Mouse (Mus musculus) intestine, postnatal 0 days (tissue): Measurements from ENCODE around the gene Ccdc160. TPM values are rescaled to one million over a fixed set of nuclear protein-coding genes. Genes with fewer than 3 reads are reported as not detected.
A peak's percentile ranks its signal among the peaks of the same experiment; 100 is the strongest.

Source experiments
- ATAC-seq: fragments of 200-750 bp; cut with Nextera tagmentation; 2 replicates; pipeline ENCODE4 v1.8.0; 2017; ENCODE audit warnings: mild to moderate bottlenecking, moderate TSS enrichment, moderate library complexity
- H3K27ac ChIP-seq: fragments of 300-500 bp; sonication (generic); 2 replicates; pipeline ENCODE4 v1.5.1; 2014; ENCODE audit warnings: mild to moderate bottlenecking, low read depth, low read length, moderate library complexity
- H3K27me3 ChIP-seq: fragments of 300-500 bp; sonication (generic); replicated peaks from 2 replicates; pipeline ENCODE4 v1.6.1; 2014; ENCODE audit warnings: low read length, mixed read lengths; ENCODE audit not compliant: control insufficient read depth, insufficient read depth
- H3K36me3 ChIP-seq: fragments of 300-500 bp; sonication (generic); 2 replicates; pipeline ENCODE4 v1.6.1; 2014; ENCODE audit warnings: mild to moderate bottlenecking, moderate library complexity; ENCODE audit not compliant: control insufficient read depth, insufficient read depth
- H3K4me1 ChIP-seq: fragments of 300-500 bp; sonication (generic); replicated peaks from 2 replicates; pipeline ENCODE4 v1.6.1; 2014; ENCODE audit warnings: antibody characterized with exemption, low read length, mixed read lengths; ENCODE audit not compliant: control insufficient read depth, insufficient read depth
- H3K4me2 ChIP-seq: fragments of 300-500 bp; sonication (generic); replicated peaks from 2 replicates; pipeline ENCODE4 v1.6.1; 2014; ENCODE audit warnings: low read depth, mild to moderate bottlenecking, moderate library complexity
- H3K4me3 ChIP-seq: fragments of 300-500 bp; sonication (generic); 2 replicates; pipeline ENCODE4 v1.5.1; 2014; ENCODE audit warnings: low read depth, low read length
- H3K9ac ChIP-seq: fragments of 300-500 bp; sonication (generic); 2 replicates; pipeline ENCODE4 v1.6.1; 2014; ENCODE audit warnings: mild to moderate bottlenecking, low read depth, low read length
- H3K9me3 ChIP-seq: fragments of 300-500 bp; sonication (generic); 2 replicates; pipeline ENCODE4 v1.6.1; 2016; ENCODE audit warnings: mixed run types; ENCODE audit not compliant: control insufficient read depth
- CTCF ChIP-seq: sonication (generic); IDR thresholded peaks from 2 replicates; pipeline ENCODE4 v1.5.1; 2016; ENCODE audit warnings: low read depth, mild to moderate bottlenecking, control low read depth, antibody characterized with exemption, moderate library complexity
- WGBS: fragments of 180-500 bp; shearing (Covaris S2); extraction: QIAGEN DNeasy Blood & Tissue Kit; methylation state at CpG from one replicate; pipeline ENCODE4 v1.1.7; 2014; 5-methylcytosine and 5-hydroxymethylcytosine counted together
- polyA plus RNA-seq: library from polyadenylated mRNA; unstranded; fragments of >200 nt; fragmentation: Nextera tagmentation; extraction: Ambion mirVana; gene quantifications from 2 replicates; pipeline ENCODE4 v1.2.1, GENCODE M21; 2015

The Ccdc160 gene
- polyA plus RNA-seq, 1 experiment from 2014 or later: 5.2 TPM

- no peak for ATAC-seq
- peak; percentile 36 for TF ChIP-seq CTCF
- 79% methylated on average over 5 of the region's 5 CpGs for WGBS
Observed at GRCm38 (mm10) chrX:52777671-52778070, 13.3 kb upstream of the Ccdc160 start.

GRCm38 (mm10) chrX:52783898-52784297 is 7.1 kb upstream of the Ccdc160 start:
- ATAC-seq: no peak
- TF ChIP-seq CTCF: no peak
- 36% methylated on average over 5 of the region's 5 CpGs for WGBS
- H3K36me3 ChIP-seq: no peaks in the 10 kb centered on the region
- H3K27ac ChIP-seq: no peak overlapping the region
- H3K4me1 ChIP-seq: no peaks in the 10 kb centered on the region
- H3K9ac ChIP-seq: no peak overlapping the region
- H3K4me2 ChIP-seq: peak overlapping the region; percentile 43
- no peaks in the 10 kb centered on the region for H3K27me3 ChIP-seq
- no peaks in the 10 kb centered on the region for H3K9me3 ChIP-seq
- no peak overlapping the region for H3K4me3 ChIP-seq

More at GRCm38 (mm10) chrX:52777671-52778070, 13.3 kb upstream of the Ccdc160 start:
- H3K27me3 ChIP-seq: no peaks in the 10 kb centered on the region
- no peaks in the 10 kb centered on the region for H3K9me3 ChIP-seq
- H3K9ac ChIP-seq: no peak overlapping the region
- no peak overlapping the region for H3K4me3 ChIP-seq
- H3K4me2 ChIP-seq: no peak overlapping the region
- H3K27ac ChIP-seq: no peak overlapping the region
- H3K4me1 ChIP-seq: no peaks in the 10 kb centered on the region
- H3K36me3 ChIP-seq: no peaks in the 10 kb centered on the region

- peak; percentile 57 for ATAC-seq
- Histone ChIP-seq H3K4me1 (no peaks in the 10 kb centered on the region), H3K4me3 (no peak overlapping the region), H3K36me3 (no peaks in the 10 kb centered on the region), H3K4me2 (no peak overlapping the region), H3K9ac (no peak overlapping the region), H3K27me3 (no peaks in the 10 kb centered on the region), H3K9me3 (no peaks in the 10 kb centered on the region), H3K27ac (0 out of 2 replicates have a peak overlapping the region, but pooled peaks have one; percentile 21)
- WGBS: 32% methylated on average over 10 of the region's 10 CpGs
- no peak for TF ChIP-seq CTCF
Observed at GRCm38 (mm10) chrX:52791944-52792719, 1.1 kb downstream of the Ccdc160 start.

- H3K4me2 ChIP-seq: no peak overlapping the region
- H3K27ac ChIP-seq: no peak overlapping the region
- ATAC-seq: no peak
Observed at GRCm38 (mm10) chrX:52792861-52793260, 1.9 kb downstream of the Ccdc160 start.

GRCm38 (mm10) chrX:52795816-52796215 is 4.8 kb downstream of the Ccdc160 start:
- Histone ChIP-seq H3K4me3 (no peak overlapping the region), H3K4me2 (no peak overlapping the region), H3K36me3 (no peaks in the 10 kb centered on the region), H3K27me3 (no peaks in the 10 kb centered on the region), H3K9me3 (no peaks in the 10 kb centered on the region), H3K9ac (no peak overlapping the region), H3K27ac (no peak overlapping the region), H3K4me1 (no peaks in the 10 kb centered on the region)
- 35% methylated on average over 8 of the region's 8 CpGs for WGBS
- no peak for ATAC-seq
- no peak for TF ChIP-seq CTCF

More at GRCm38 (mm10) chrX:52792861-52793260, 1.9 kb downstream of the Ccdc160 start:
- Histone ChIP-seq H3K9me3 (no peaks in the 10 kb centered on the region), H3K4me3 (no peak overlapping the region), H3K27me3 (no peaks in the 10 kb centered on the region), H3K36me3 (no peaks in the 10 kb centered on the region), H3K4me1 (no peaks in the 10 kb centered on the region), H3K9ac (no peak overlapping the region)
- 35% methylated on average over 6 of the region's 6 CpGs for WGBS
- TF ChIP-seq CTCF: no peak

GRCm38 (mm10) chrX:52797031-52797625 is 6.1 kb downstream of the Ccdc160 start:
- Histone ChIP-seq H3K4me2 (no peak overlapping the region), H3K4me3 (no peak overlapping the region), H3K4me1 (no peaks in the 10 kb centered on the region), H3K36me3 (no peaks in the 10 kb centered on the region), H3K9me3 (no peaks in the 10 kb centered on the region), H3K27me3 (no peaks in the 10 kb centered on the region), H3K9ac (no peak overlapping the region), H3K27ac (no peak overlapping the region)
- 44% methylated on average over 9 of the region's 9 CpGs for WGBS
- no peak for TF ChIP-seq CTCF
- ATAC-seq: no peak
